Mouse (Mus musculus) thymus, postnatal 10 days (tissue): ENCODE data around the gene Mbnl1.
"Not testable (repeated sequence)": the region's sequence is repeated elsewhere in the genome, so short reads cannot be mapped to it uniquely, and the experiment has no call there.

Source experiments
- DNase-seq, 2 experiments: peaks; one replicate each; pipeline ENCODE4 v3.0.0; 2021; ENCODE audit warnings: low spot score in 2 of 2

Mbnl1 gene

GRCm38 (mm10) chr3:60472681-60473177 is at the start of gene Mbnl1:
Mbnl1 (plus strand) TSS chr3:60472830.
- DNase-seq, result peak in 1 of 2 experiments; percentile 58

- no peak for DNase-seq
Measured at GRCm38 (mm10) chr3:60424148-60424547, 48.5 kb upstream of the Mbnl1 start.

GRCm38 (mm10) chr3:60429049-60429448 is 43.6 kb upstream of the Mbnl1 start:
- no peak for DNase-seq

- no peak for DNase-seq
Measured at GRCm38 (mm10) chr3:60437254-60437653, 35.4 kb upstream of the Mbnl1 start.

GRCm38 (mm10) chr3:60437678-60438232 is 34.9 kb upstream of the Mbnl1 start:
- no peak for DNase-seq

GRCm38 (mm10) chr3:60438715-60439114 is 33.9 kb upstream of the Mbnl1 start:
- DNase-seq, result no peak

- DNase-seq, result no peak
Measured at GRCm38 (mm10) chr3:60461828-60462521, 10.7 kb upstream of the Mbnl1 start.

GRCm38 (mm10) chr3:60468667-60469066 is 4.0 kb upstream of the Mbnl1 start:
- DNase-seq, result not testable (repeated sequence)

GRCm38 (mm10) chr3:60469170-60469805 is 3.3 kb upstream of the Mbnl1 start:
- DNase-seq, result not testable (repeated sequence)

GRCm38 (mm10) chr3:60472011-60472680 is 484 bp upstream of the Mbnl1 start:
- no peak for DNase-seq

GRCm38 (mm10) chr3:60473861-60474653 is 1.4 kb downstream of the Mbnl1 start:
- no peak for DNase-seq

GRCm38 (mm10) chr3:60474654-60474972 is 2.0 kb downstream of the Mbnl1 start:
- no peak for DNase-seq

- no peak for DNase-seq
Measured at GRCm38 (mm10) chr3:60475055-60475454, 2.4 kb downstream of the Mbnl1 start.

GRCm38 (mm10) chr3:60476751-60477255 is 4.2 kb downstream of the Mbnl1 start:
- no peak for DNase-seq

GRCm38 (mm10) chr3:60478433-60478832 is 5.8 kb downstream of the Mbnl1 start:
- DNase-seq, result no peak

GRCm38 (mm10) chr3:60480716-60481115 is 8.1 kb downstream of the Mbnl1 start:
- DNase-seq, result no peak

GRCm38 (mm10) chr3:60481740-60482399 is 9.2 kb downstream of the Mbnl1 start:
- peak in 1 of 2 experiments; percentile 51 for DNase-seq

GRCm38 (mm10) chr3:60483305-60483704 is 10.7 kb downstream of the Mbnl1 start:
- DNase-seq, result no peak

GRCm38 (mm10) chr3:60485987-60486712 is 13.5 kb downstream of the Mbnl1 start:
- DNase-seq, result no peak

GRCm38 (mm10) chr3:60486713-60487170 is 14.1 kb downstream of the Mbnl1 start:
- no peak for DNase-seq
